Mouse (Mus musculus) erythroblast, embryonic 14.5 days (primary cell): ENCODE results near the gene Hs3st5.

Experiments used
- GATA1 ChIP-seq: IDR thresholded peaks from 2 replicates; pipeline ENCODE4 v1.6.1; 2012; ENCODE audit warnings: low read length, inconsistent platforms, mixed read lengths
- TAL1 ChIP-seq: IDR thresholded peaks from 3 replicates; pipeline ENCODE4 v1.6.1; 2012; ENCODE audit warnings: low read length, inconsistent platforms, mixed read lengths

GRCm38 (mm10) chr10:36786970-36787369, 280.4 kb downstream of the Hs3st5 start:
- TF ChIP-seq TAL1: no peak
- TF ChIP-seq GATA1: no peak
